Mouse (Mus musculus) ES-E14 (cell line): ENCODE data around the gene Aatf. TPM values are rescaled to one million over a fixed set of nuclear protein-coding genes. Genes with fewer than 3 reads are reported as not detected.

Experiments
- DNase-seq: peaks from one replicate; pipeline ENCODE4 v3.0.0-alpha.2; 2013; ENCODE audit warnings: low read depth, low spot score
- H3K27ac ChIP-seq: 2 replicates; pipeline ENCODE4 v1.5.1; 2012; ENCODE audit warnings: low read depth, mild to moderate bottlenecking, low read length, moderate library complexity, mixed read lengths; ENCODE audit not compliant: poor library complexity, insufficient read depth, severe bottlenecking
- H3K36me3 ChIP-seq: 2 replicates; pipeline ENCODE4 v1.6.1; 2012; ENCODE audit warnings: mild to moderate bottlenecking, low read length, moderate library complexity, mixed read lengths; ENCODE audit not compliant: control insufficient read depth, poor library complexity, insufficient read depth, severe bottlenecking
- H3K4me1 ChIP-seq, 2 experiments: fragments of 150-350 bp in 1 of 2; sonication (generic) in 1 of 2; 2 replicates each; pipeline ENCODE4 v1.6.1; 2012; ENCODE audit warnings: low read length in 2 of 2, mild to moderate bottlenecking in 1 of 2, mixed read lengths in 1 of 2; ENCODE audit not compliant: control insufficient read depth in 2 of 2, insufficient read depth in 2 of 2, poor library complexity in 1 of 2
- H3K4me3 ChIP-seq, 2 experiments: fragments of 150-350 bp in 1 of 2; sonication (generic) in 1 of 2; 2 replicates each; pipeline ENCODE4 v1.5.1; 2012; ENCODE audit warnings: low read length in 2 of 2, low read depth in 1 of 2, mild to moderate bottlenecking in 1 of 2, mixed read lengths in 1 of 2; ENCODE audit not compliant: insufficient read depth in 1 of 2, poor library complexity in 1 of 2, severe bottlenecking in 1 of 2
- H3K9ac ChIP-seq: 2 replicates; pipeline ENCODE4 v1.6.1; 2012; ENCODE audit warnings: low read depth, mild to moderate bottlenecking, low read length, mixed read lengths; ENCODE audit not compliant: poor library complexity, insufficient read depth, severe bottlenecking
- H3K9me3 ChIP-seq: fragments of 150-350 bp; sonication (generic); 2 replicates; pipeline ENCODE4 v1.6.1; 2012; ENCODE audit warnings: low read depth, mild to moderate bottlenecking, low read length; ENCODE audit not compliant: control insufficient read depth, insufficient read depth
- CHD2 ChIP-seq: IDR thresholded peaks from 2 replicates; pipeline ENCODE4 v1.6.1; 2014; ENCODE audit warnings: mild to moderate bottlenecking, low read depth, low read length, inconsistent platforms
- HCFC1 ChIP-seq: IDR thresholded peaks from 2 replicates; pipeline ENCODE4 v1.6.1; 2012; ENCODE audit warnings: low read length, inconsistent platforms, borderline replicate concordance; ENCODE audit not compliant: insufficient read depth
- MAFK ChIP-seq: IDR thresholded peaks from 2 replicates; pipeline ENCODE4 v1.6.1; 2014; ENCODE audit warnings: mild to moderate bottlenecking, low read depth, low read length, inconsistent platforms; ENCODE audit not compliant: insufficient read depth
- ZC3H11A ChIP-seq: IDR thresholded peaks from 2 replicates; pipeline ENCODE4 v1.6.1; 2012; ENCODE audit warnings: low read depth, mild to moderate bottlenecking, inconsistent platforms, low read length, borderline replicate concordance
- ZNF384 ChIP-seq: IDR thresholded peaks from 2 replicates; pipeline ENCODE4 v1.6.1; 2012; ENCODE audit warnings: low read depth, low read length, inconsistent platforms
- in situ Hi-C, 2 experiments: fragments of 600-800 bp; cut with MboI; formaldehyde crosslinking; loops; one replicate each; pipeline ENCODE4 v1.15.1; 2025; ENCODE audit warnings: low sequenced_read_pairs in 2 of 2, inconsistent platforms in 1 of 2; ENCODE audit not compliant: unreplicated experiment in 2 of 2
- total RNA-seq: library from RNA; depleted of rRNA; stranded (reverse); fragments of 300-350 nt; gene quantifications from 2 replicates; pipeline ENCODE4 v1.2.3, GENCODE M21; 2012

Gene Aatf
- total RNA-seq, 1 experiment: 55.5 TPM

DNA sequence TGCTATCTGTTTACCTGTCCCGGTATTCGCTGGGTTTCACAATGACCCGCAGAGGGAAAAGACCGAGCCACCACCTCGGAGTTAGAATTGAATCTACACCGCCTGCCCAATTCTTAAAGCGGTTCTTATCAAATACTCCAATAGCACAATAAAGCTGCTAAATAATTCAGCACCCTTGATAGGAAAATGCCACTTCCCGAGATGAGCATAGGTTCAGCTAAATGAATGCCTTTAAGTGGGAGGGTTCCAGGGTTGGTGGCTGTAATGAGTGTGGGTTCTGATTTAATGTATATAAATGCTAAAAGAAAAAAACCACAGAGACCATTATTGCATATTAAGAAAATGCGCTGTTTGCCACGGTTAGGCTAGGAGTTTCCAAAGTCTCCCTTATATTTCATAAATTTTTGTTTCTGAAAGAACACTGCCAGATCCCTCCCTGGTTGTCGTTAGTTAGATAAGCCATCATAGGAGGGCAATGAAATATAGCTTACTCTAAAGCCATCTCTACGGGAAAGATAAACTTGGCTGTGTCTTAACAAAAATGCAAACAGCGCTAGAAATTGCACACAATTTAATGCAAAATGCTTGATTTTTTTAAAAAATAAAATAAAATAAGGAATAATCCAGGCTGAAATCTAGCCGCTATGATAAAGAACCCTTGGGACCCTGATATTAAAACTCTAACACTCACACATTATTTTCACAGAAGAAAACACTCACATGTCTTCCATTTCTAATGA is 3.3 kb upstream of the Aatf start:
- in situ Hi-C loops: no loop called here

DNA sequence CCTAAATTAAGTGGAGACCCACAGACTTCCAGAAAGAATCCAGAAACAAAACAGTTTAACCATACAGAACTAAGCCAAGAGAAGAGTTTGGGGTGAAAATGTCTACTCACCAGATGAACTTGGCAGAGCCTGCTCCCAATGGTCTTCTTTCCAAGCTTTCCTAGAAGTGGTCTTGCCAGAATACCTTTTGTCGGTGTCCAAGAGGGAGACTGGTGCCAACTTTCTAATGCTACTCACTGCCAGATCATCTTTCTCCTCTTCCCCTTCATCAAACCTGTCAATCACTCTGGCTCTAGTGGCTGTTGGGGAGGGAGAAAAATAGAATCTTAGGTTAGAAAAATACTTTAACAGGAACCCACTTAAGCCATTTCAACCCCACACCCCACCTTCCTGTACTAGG is 1.3 kb downstream of the Aatf start:
- H3K27ac ChIP-seq: no peak overlapping the region
- DNase-seq: no peak
- H3K4me3 ChIP-seq: no peak overlapping the region
- H3K36me3 ChIP-seq: peaks cover 8% of the 10 kb centered on the region
- no peaks in the 10 kb centered on the region for H3K9me3 ChIP-seq
- no peak for TF ChIP-seq ZC3H11A
- no peak for TF ChIP-seq HCFC1
- TF ChIP-seq MAFK: no peak
- TF ChIP-seq ZNF384: no peak
- no peak for TF ChIP-seq CHD2
- no peak overlapping the region for H3K9ac ChIP-seq
- in situ Hi-C loops: no loop called here
- 0 out of 4 replicates have a peak, but pooled peaks cover 0 to 2% of the 10 kb centered on the region in 2 experiments for H3K4me1 ChIP-seq

More for the DNA sequence above, 3.3 kb upstream of the Aatf start:
- H3K9me3 ChIP-seq: no peaks in the 10 kb centered on the region
- TF ChIP-seq HCFC1 (no peak), MAFK (no peak), CHD2 (no peak), ZNF384 (no peak), ZC3H11A (no peak)
- no peak overlapping the region for H3K9ac ChIP-seq
- H3K36me3 ChIP-seq: no peaks in the 10 kb centered on the region
- DNase-seq: no peak
- peaks cover 2 to 5% of the 10 kb centered on the region in 2 experiments; a peak in 1 of 4 replicates for H3K4me1 ChIP-seq
- H3K27ac ChIP-seq: no peak overlapping the region
- no peak overlapping the region for H3K4me3 ChIP-seq

DNA sequence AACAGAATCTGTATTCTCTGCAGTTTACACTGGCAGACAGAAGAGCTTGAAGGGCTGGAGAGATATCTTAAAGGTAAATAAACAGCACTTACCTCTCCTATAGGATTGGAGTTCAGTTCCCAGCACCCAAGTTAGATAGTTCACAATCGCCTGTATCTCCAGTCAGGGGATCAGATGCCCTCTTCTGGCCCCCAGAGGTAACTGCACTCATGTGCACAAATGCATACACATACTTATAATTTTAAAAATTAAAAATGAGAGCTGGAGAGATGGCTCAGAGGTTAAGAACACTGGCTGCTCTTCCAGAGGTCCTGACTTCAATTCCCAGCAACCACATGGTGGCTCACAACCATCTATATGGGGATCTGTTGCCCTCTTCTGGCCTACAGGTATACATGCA is 9.0 kb downstream of the Aatf start:
- peaks cover 2% of the 10 kb centered on the region; the same call in 1 of the 2 replicates for H3K36me3 ChIP-seq
- no peaks in the 10 kb centered on the region for H3K4me1 ChIP-seq
- no peak for DNase-seq
- H3K9me3 ChIP-seq: no peaks in the 10 kb centered on the region
- H3K27ac ChIP-seq: no peak overlapping the region
- no peak overlapping the region for H3K9ac ChIP-seq
- in situ Hi-C loops: no loop called here
- H3K4me3 ChIP-seq: no peak overlapping the region
- no peak for TF ChIP-seq HCFC1
- no peak for TF ChIP-seq CHD2
- no peak for TF ChIP-seq ZNF384
- no peak for TF ChIP-seq MAFK

DNA sequence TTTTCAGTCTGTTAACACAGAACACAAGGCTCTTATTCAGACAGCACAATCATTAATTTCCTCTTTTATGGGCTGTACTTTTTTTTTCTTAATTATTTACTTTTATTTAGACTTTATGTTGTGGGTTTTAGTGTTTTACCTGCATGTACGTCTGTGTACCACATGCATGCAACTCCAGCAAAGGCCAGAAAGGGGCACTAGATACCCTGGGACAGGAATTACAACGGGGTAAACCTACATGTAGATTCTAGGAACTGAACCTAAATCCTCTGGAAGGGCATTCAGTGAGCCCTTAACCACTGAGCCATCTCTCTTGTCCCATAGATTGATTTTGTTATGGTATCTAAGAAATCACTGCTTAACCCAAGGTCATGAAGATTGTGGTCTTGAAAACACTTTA is 15.4 kb downstream of the Aatf start:
- Histone ChIP-seq H3K4me1 (no peaks in the 10 kb centered on the region), H3K9me3 (no peaks in the 10 kb centered on the region), H3K27ac (no peak overlapping the region), H3K9ac (no peak overlapping the region), H3K4me3 (no peak overlapping the region), H3K36me3 (peaks cover 2% of the 10 kb centered on the region; the same call in 1 of the 2 replicates)
- in situ Hi-C loops: no loop called here
- no peak for DNase-seq
- TF ChIP-seq HCFC1 (no peak), ZC3H11A (no peak; the same call in 1 of the 2 replicates), ZNF384 (no peak), CHD2 (no peak), MAFK (no peak)
